Mouse (Mus musculus): Measurements from ENCODE around the gene Rap1b. TPM values are rescaled to one million over a fixed set of nuclear protein-coding genes. Genes with fewer than 3 reads are reported as not detected.

The Rap1b gene
- polyA plus RNA-seq, 1 experiment, result 54.9 TPM

GRCm38 (mm10) chr10:117782491-117783260 is 63.2 kb downstream of the Rap1b start:
- Histone ChIP-seq H3K27ac (ENCODE audit: insufficient read depth, low read length) (no peak overlapping the region), H3K4me3 (ENCODE audit: insufficient read depth, low read length) (no peak overlapping the region), H3K4me1 (ENCODE audit: control insufficient read depth, insufficient read depth, low read length) (no peaks in the 10 kb centered on the region)
- no peak for TF ChIP-seq CTCF (IDR thresholded peaks at IDR 0.05; ENCODE audit: extremely low read depth, insufficient read depth, low read length)
- no peak for TF ChIP-seq POLR2A (IDR thresholded peaks at IDR 0.05; ENCODE audit: extremely low read depth, insufficient read depth, low read length)

GRCm38 (mm10) chr10:117782056-117782455 is 63.8 kb downstream of the Rap1b start:
- TF ChIP-seq CTCF (IDR thresholded peaks at IDR 0.05; ENCODE audit: extremely low read depth, insufficient read depth, low read length) (no peak), POLR2A (IDR thresholded peaks at IDR 0.05; ENCODE audit: extremely low read depth, insufficient read depth, low read length) (no peak)
- no peak overlapping the region for H3K4me3 ChIP-seq (ENCODE audit: insufficient read depth, low read length)

DNA sequence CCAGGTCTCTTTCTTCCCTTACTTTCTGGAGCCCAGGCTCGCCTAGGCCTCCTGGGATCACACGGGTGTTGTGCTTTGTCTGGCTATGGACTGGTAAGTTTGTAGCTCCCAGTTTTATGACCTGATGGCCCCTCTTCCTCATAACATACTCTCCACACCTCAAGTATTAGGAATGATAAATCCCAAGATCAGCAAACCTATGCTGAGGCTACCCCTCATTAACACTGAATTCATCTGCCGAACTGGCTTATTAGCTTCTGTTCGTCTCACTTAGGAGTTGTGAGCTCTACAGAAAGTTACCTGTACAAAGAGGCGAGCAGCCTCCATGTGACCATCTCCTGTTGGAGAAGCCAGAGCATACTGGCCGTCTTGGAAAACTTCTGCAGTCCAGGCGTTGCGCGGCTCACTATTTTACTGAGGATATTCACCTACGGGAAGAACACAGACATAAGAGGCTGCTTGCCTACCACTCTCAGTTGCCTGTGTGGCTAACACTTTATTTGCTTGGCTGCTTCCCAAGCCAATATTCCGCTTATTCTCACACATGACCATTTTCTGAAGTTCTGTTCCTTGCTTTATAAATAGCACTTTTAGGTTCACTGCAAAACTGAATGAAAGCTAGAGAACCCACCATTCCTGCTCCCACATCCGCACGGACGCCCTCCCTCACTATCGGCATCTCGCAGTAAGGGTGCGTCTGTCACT is 64.7 kb downstream of the Rap1b start:
- Histone ChIP-seq H3K4me3 (ENCODE audit: insufficient read depth, low read length) (no peak overlapping the region), H3K27ac (ENCODE audit: insufficient read depth, low read length) (no peak overlapping the region), H3K4me1 (ENCODE audit: control insufficient read depth, insufficient read depth, low read length) (no peaks in the 10 kb centered on the region)
- no peak for TF ChIP-seq CTCF (IDR thresholded peaks at IDR 0.05; ENCODE audit: extremely low read depth, insufficient read depth, low read length)
- TF ChIP-seq POLR2A (IDR thresholded peaks at IDR 0.05; ENCODE audit: extremely low read depth, insufficient read depth, low read length), result no peak

More at GRCm38 (mm10) chr10:117782056-117782455, 63.8 kb downstream of the Rap1b start:
- H3K27ac ChIP-seq (ENCODE audit: insufficient read depth, low read length), result no peak overlapping the region
- no peaks in the 10 kb centered on the region for H3K4me1 ChIP-seq (ENCODE audit: control insufficient read depth, insufficient read depth, low read length)

DNA sequence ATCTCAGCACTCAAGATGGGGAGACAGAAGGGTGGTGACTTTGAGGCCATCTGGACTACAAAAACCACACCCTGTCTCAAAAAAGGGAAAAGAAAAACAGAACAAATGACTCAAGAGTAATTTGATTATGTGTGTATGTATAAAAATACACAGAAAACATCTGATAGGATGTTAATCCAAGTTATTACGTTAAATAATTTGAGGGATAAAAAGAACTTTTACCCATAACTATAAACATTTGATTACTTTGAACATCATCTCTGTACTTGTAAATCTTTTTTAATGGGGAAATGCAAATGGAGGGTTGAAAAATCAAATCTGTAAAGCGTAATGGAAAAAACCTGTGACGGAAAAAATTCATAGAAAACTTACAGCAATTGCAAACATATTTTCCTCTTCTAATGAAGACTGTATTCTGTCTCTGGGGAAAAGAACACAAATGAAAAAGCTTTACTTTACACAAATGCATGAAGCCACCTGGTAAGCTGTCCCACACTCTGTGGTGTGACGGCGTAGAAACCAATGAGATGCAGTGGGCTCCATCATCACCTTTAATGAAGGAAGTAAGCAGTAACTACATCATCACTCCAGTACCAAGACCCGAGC is 65.4 kb downstream of the Rap1b start:
- H3K27ac ChIP-seq (ENCODE audit: insufficient read depth, low read length), result no peak overlapping the region
- no peaks in the 10 kb centered on the region for H3K4me1 ChIP-seq (ENCODE audit: control insufficient read depth, insufficient read depth, low read length)
- TF ChIP-seq POLR2A (IDR thresholded peaks at IDR 0.05; ENCODE audit: extremely low read depth, insufficient read depth, low read length) (no peak), CTCF (IDR thresholded peaks at IDR 0.05; ENCODE audit: extremely low read depth, insufficient read depth, low read length) (no peak)
- H3K4me3 ChIP-seq (ENCODE audit: insufficient read depth, low read length), result no peak overlapping the region

DNA sequence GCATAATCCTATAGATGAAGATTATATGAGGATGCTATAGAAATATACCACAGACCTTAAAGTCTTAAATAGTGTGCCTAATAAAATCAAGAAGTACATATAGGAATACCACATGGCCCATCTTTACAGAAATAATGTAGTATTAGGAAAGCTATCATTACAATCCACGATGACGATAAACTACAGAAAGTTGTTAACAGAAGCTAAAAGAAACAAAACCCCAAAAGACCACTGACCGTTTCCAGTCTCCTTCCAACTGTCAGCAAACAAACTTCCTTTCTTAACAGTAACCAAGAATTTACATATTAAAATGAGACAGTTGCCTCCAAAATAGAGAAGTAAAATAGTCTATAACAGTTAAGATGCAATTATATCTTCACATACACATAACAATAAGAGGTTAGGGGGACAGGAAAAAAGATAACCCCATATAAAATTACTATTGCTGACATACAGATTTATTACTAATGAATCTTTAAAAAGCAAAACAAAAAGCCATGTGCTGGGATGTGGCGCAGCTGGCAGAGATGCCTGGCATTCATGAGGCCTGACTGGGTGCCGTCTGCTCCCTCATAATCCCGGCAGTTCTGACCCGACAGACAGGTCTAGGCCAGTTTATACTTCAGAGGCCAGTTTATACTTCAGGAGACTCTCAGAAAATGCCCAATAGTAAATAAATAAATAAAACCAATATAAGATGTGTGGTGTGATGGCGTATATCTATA is 66.1 kb downstream of the Rap1b start:
- Histone ChIP-seq H3K4me1 (ENCODE audit: control insufficient read depth, insufficient read depth, low read length) (no peaks in the 10 kb centered on the region), H3K4me3 (ENCODE audit: insufficient read depth, low read length) (no peak overlapping the region), H3K27ac (ENCODE audit: insufficient read depth, low read length) (no peak overlapping the region)
- TF ChIP-seq POLR2A (IDR thresholded peaks at IDR 0.05; ENCODE audit: extremely low read depth, insufficient read depth, low read length), result no peak
- no peak for TF ChIP-seq CTCF (IDR thresholded peaks at IDR 0.05; ENCODE audit: extremely low read depth, insufficient read depth, low read length)

GRCm38 (mm10) chr10:117778951-117779350 is 66.9 kb downstream of the Rap1b start:
- H3K4me1 ChIP-seq (ENCODE audit: control insufficient read depth, insufficient read depth, low read length), result no peaks in the 10 kb centered on the region
- H3K27ac ChIP-seq (ENCODE audit: insufficient read depth, low read length), result no peak overlapping the region
- no peak overlapping the region for H3K4me3 ChIP-seq (ENCODE audit: insufficient read depth, low read length)
- no peak for TF ChIP-seq CTCF (IDR thresholded peaks at IDR 0.05; ENCODE audit: extremely low read depth, insufficient read depth, low read length)
- TF ChIP-seq POLR2A (IDR thresholded peaks at IDR 0.05; ENCODE audit: extremely low read depth, insufficient read depth, low read length), result no peak

- Histone ChIP-seq H3K27ac (ENCODE audit: insufficient read depth, low read length) (no peak overlapping the region), H3K4me3 (ENCODE audit: insufficient read depth, low read length) (no peak overlapping the region), H3K4me1 (ENCODE audit: control insufficient read depth, insufficient read depth, low read length) (no peaks in the 10 kb centered on the region)
- TF ChIP-seq CTCF (IDR thresholded peaks at IDR 0.05; ENCODE audit: extremely low read depth, insufficient read depth, low read length), result no peak
- TF ChIP-seq POLR2A (IDR thresholded peaks at IDR 0.05; ENCODE audit: extremely low read depth, insufficient read depth, low read length), result no peak
These were observed 67.4 kb downstream of the Rap1b start for GRCm38 (mm10) chr10:117778328-117778910.

DNA sequence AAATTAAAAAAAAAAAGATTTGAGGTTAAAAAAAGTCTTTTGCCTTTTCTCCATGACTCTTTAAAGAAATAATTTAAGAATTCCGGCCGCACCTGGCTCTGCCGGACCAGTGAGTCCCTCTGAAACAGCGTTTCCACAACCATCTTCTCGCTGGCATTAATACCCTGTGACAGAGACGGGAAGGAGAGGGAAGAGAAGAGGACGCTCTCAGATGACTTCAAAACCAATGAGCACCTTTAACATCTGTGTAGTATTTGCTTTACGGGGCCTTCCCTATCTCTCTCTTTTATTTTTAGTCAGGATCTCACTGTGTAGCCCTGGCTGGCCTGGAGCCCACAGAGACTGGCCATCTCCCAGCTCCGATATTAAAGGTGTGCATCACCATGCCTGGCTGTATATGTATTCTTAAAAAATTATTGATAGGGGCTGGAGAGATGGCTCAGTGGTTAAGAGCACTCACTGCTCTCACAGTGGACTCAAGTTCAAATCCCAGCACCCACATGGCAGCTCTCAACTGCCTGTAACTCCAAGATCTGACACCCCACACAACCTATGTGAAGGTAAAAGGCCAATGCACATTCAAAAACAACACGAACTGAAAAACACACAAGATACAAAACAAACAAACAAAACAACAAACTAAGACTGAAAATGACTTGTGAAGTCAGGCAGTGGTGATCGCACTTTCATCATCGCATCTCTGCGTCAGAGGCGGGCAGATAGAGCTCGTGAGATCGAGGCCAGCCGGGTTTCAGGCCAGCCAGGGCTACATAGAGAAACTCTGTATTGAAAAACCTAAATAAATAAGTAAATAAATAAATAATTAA is 68.1 kb downstream of the Rap1b start:
- Histone ChIP-seq H3K4me3 (ENCODE audit: insufficient read depth, low read length) (no peak overlapping the region), H3K4me1 (ENCODE audit: control insufficient read depth, insufficient read depth, low read length) (no peaks in the 10 kb centered on the region), H3K27ac (ENCODE audit: insufficient read depth, low read length) (no peak overlapping the region)
- no peak for TF ChIP-seq POLR2A (IDR thresholded peaks at IDR 0.05; ENCODE audit: extremely low read depth, insufficient read depth, low read length)
- TF ChIP-seq CTCF (IDR thresholded peaks at IDR 0.05; ENCODE audit: extremely low read depth, insufficient read depth, low read length), result no peak
